Mouse (Mus musculus): Measurements from ENCODE around the gene Abcc8. TPM values are rescaled to one million over a fixed set of nuclear protein-coding genes. Genes with fewer than 3 reads are reported as not detected.

The Abcc8 gene
- total and polyA plus RNA-seq, 3 experiments = not detected

- no peak for DNase-seq (ENCODE audit: extremely low read depth)
- in situ Hi-C loops (cut with MboI; ENCODE audit: low pct_ligation_motif_present, low pct_unique_long_range_greater_than_20kb, low sequenced_read_pairs) = loop anchor here (5.0 kb wide), 1 partner anchor 104 kb away; no protein-coding TSS in a partner anchor
- peaks cover 4 to 8% of the 10 kb centered on the region in 2 experiments; a peak in 2 of 4 replicates for H3K4me1 ChIP-seq (ENCODE audit: control insufficient read depth in 1 of 2, insufficient read depth in 2 of 2)
- H3K36me3 ChIP-seq (replicated peaks in 1 of 2; ENCODE audit: control insufficient read depth in 1 of 2, insufficient read depth in 1 of 2, low read length in 1 of 2) = no peaks in the 10 kb centered on the region
- peaks cover 96% of the 10 kb centered on the region for H3K27me3 ChIP-seq (replicated peaks)
- no peak overlapping the region for H3K9ac ChIP-seq (ENCODE audit: insufficient read depth, low read depth)
- TF ChIP-seq GABPA (IDR thresholded peaks at IDR 0.05; ENCODE audit: insufficient replicate concordance, low read depth, low read length) (no peak), MAFK (IDR thresholded peaks at IDR 0.05; ENCODE audit: insufficient replicate concordance, low read length) (no peak), ELF1 (IDR thresholded peaks at IDR 0.05; ENCODE audit: low read depth, low read length) (no peak), IRF4 (IDR thresholded peaks at IDR 0.05; ENCODE audit: low read depth, low read length) (no peak), ZKSCAN1 (IDR thresholded peaks at IDR 0.05; ENCODE audit: borderline replicate concordance, low read depth, low read length) (no peak), SMC3 (IDR thresholded peaks at IDR 0.05; ENCODE audit: low read depth, low read length) (no peak), HCFC1 (IDR thresholded peaks at IDR 0.05; ENCODE audit: low read depth, low read length) (no peak), USF1 (IDR thresholded peaks at IDR 0.05; ENCODE audit: low read depth, low read length) (no peak), ZNF384 (IDR thresholded peaks at IDR 0.05; ENCODE audit: low read depth, low read length) (no peak)
- no peak overlapping the region for H3K27ac ChIP-seq (ENCODE audit: insufficient read depth, low read depth)
- H3K79me2 ChIP-seq (replicated peaks; ENCODE audit: control insufficient read depth, extremely low read depth, insufficient read depth, poor library complexity, severe bottlenecking) = no peaks in the 10 kb centered on the region
- dilution Hi-C loops (cut with MboI; ENCODE audit: extremely low pct_ligation_motif_present, extremely low pct_unique_long_range_greater_than_20kb, low sequenced_read_pairs) = no loop called here
- no peaks in the 10 kb centered on the region for H3K9me3 ChIP-seq (replicated peaks; ENCODE audit: low read length)
- H3K4me2 ChIP-seq (ENCODE audit: insufficient read depth, low read depth, poor library complexity, severe bottlenecking) = no peak overlapping the region
- no peak overlapping the region for H3K4me3 ChIP-seq (replicated peaks in 1 of 3; ENCODE audit: low read depth in 2 of 3, low read length in 2 of 3, poor library complexity in 1 of 3)
These were observed 21.8 kb upstream of the Abcc8 start for GRCm38 (mm10) chr7:46201649-46202048.

GRCm38 (mm10) chr7:46200021-46200420 lies 20.2 kb upstream of the Abcc8 start:
- Histone ChIP-seq H3K27ac (ENCODE audit: insufficient read depth, low read depth) (no peak overlapping the region), H3K4me3 (replicated peaks in 1 of 3; ENCODE audit: low read depth in 2 of 3, low read length in 2 of 3, poor library complexity in 1 of 3) (no peak overlapping the region), H3K9ac (ENCODE audit: insufficient read depth, low read depth) (no peak overlapping the region), H3K36me3 (replicated peaks in 1 of 2; ENCODE audit: control insufficient read depth in 1 of 2, insufficient read depth in 1 of 2, low read length in 1 of 2) (no peaks in the 10 kb centered on the region), H3K4me1 (ENCODE audit: control insufficient read depth in 1 of 2, insufficient read depth in 2 of 2) (peaks cover 4 to 7% of the 10 kb centered on the region in 2 experiments; a peak in 2 of 4 replicates), H3K4me2 (ENCODE audit: insufficient read depth, low read depth, poor library complexity, severe bottlenecking) (no peak overlapping the region), H3K9me3 (replicated peaks; ENCODE audit: low read length) (no peaks in the 10 kb centered on the region), H3K79me2 (replicated peaks; ENCODE audit: control insufficient read depth, extremely low read depth, insufficient read depth, poor library complexity, severe bottlenecking) (no peaks in the 10 kb centered on the region), H3K27me3 (replicated peaks) (peaks cover 95% of the 10 kb centered on the region)
- dilution Hi-C loops (cut with MboI; ENCODE audit: extremely low pct_ligation_motif_present, extremely low pct_unique_long_range_greater_than_20kb, low sequenced_read_pairs) = no loop called here
- in situ Hi-C loops (cut with MboI; ENCODE audit: low pct_ligation_motif_present, low pct_unique_long_range_greater_than_20kb, low sequenced_read_pairs) = loop anchor here (5.0 kb wide), 1 partner anchor 103 kb away; no protein-coding TSS in a partner anchor
- TF ChIP-seq MEF2A (IDR thresholded peaks at IDR 0.05; ENCODE audit: borderline replicate concordance, low read depth, low read length) (no peak), CHD2 (IDR thresholded peaks at IDR 0.05; ENCODE audit: low read length) (peak; percentile 33; the same call in 1 of the 2 replicates)
- DNase-seq (ENCODE audit: extremely low read depth) = no peak

- Histone ChIP-seq H3K79me2 (replicated peaks; ENCODE audit: control insufficient read depth, extremely low read depth, insufficient read depth, poor library complexity, severe bottlenecking) (no peaks in the 10 kb centered on the region), H3K27ac (ENCODE audit: insufficient read depth, low read depth) (no peak overlapping the region), H3K4me2 (ENCODE audit: insufficient read depth, low read depth, poor library complexity, severe bottlenecking) (no peak overlapping the region), H3K9ac (ENCODE audit: insufficient read depth, low read depth) (no peak overlapping the region), H3K36me3 (replicated peaks in 1 of 2; ENCODE audit: control insufficient read depth in 1 of 2, insufficient read depth in 1 of 2, low read length in 1 of 2) (no peaks in the 10 kb centered on the region), H3K4me3 (replicated peaks in 1 of 3; ENCODE audit: low read depth in 2 of 3, low read length in 2 of 3, poor library complexity in 1 of 3) (no peak overlapping the region), H3K27me3 (replicated peaks) (peaks cover 92% of the 10 kb centered on the region), H3K4me1 (ENCODE audit: control insufficient read depth in 1 of 2, insufficient read depth in 2 of 2) (no peaks in the 10 kb centered on the region), H3K9me3 (replicated peaks; ENCODE audit: low read length) (no peaks in the 10 kb centered on the region)
- dilution Hi-C loops (cut with MboI; ENCODE audit: extremely low pct_ligation_motif_present, extremely low pct_unique_long_range_greater_than_20kb, low sequenced_read_pairs) (no loop called here), in situ Hi-C loops (cut with MboI; ENCODE audit: low pct_ligation_motif_present, low pct_unique_long_range_greater_than_20kb, low sequenced_read_pairs) (no loop called here)
- no peak for TF ChIP-seq E2F4 (IDR thresholded peaks at IDR 0.05; ENCODE audit: insufficient replicate concordance, low read depth, low read length)
- TF ChIP-seq PAX5 (IDR thresholded peaks at IDR 0.05; ENCODE audit: low read length) = no peak
- no peak for TF ChIP-seq MAZ (IDR thresholded peaks at IDR 0.05; ENCODE audit: low read depth, low read length)
- no peak for TF ChIP-seq NELFE (IDR thresholded peaks at IDR 0.05; ENCODE audit: low read depth, low read length)
- no peak for TF ChIP-seq USF2 (conservative IDR thresholded peaks at IDR 0.05; ENCODE audit: low read depth, low read length)
- TF ChIP-seq MYC (IDR thresholded peaks at IDR 0.05; ENCODE audit: low read depth, low read length) = no peak
- no peak for TF ChIP-seq TCF12 (IDR thresholded peaks at IDR 0.05; ENCODE audit: low read depth, low read length)
- no peak for TF ChIP-seq MAFK (IDR thresholded peaks at IDR 0.05; ENCODE audit: insufficient replicate concordance, low read length)
- TF ChIP-seq MEF2A (IDR thresholded peaks at IDR 0.05; ENCODE audit: borderline replicate concordance, low read depth, low read length) = no peak
- TF ChIP-seq HCFC1 (IDR thresholded peaks at IDR 0.05; ENCODE audit: low read depth, low read length) = no peak
- TF ChIP-seq JUN (IDR thresholded peaks at IDR 0.05; ENCODE audit: insufficient read depth, low read depth, low read length) = no peak
- TF ChIP-seq JUND (conservative IDR thresholded peaks at IDR 0.05; ENCODE audit: low read depth, low read length) = no peak
- no peak for TF ChIP-seq TBP (conservative IDR thresholded peaks at IDR 0.05; ENCODE audit: low read depth, low read length)
- TF ChIP-seq ZC3H11A (IDR thresholded peaks at IDR 0.05; ENCODE audit: low read depth, low read length) = no peak
- DNase-seq (ENCODE audit: extremely low read depth) = no peak
These were observed 15.5 kb upstream of the Abcc8 start for GRCm38 (mm10) chr7:46195356-46195755.

Data from CH12.LX (cell line).